ENCODE assay signal across 11 mouse cellular contexts in genomic region chr6:91727361-91727760, GRCm38 (mm10). TPM values are rescaled to one million over a fixed set of nuclear protein-coding genes. Genes with fewer than 3 reads are reported as not detected.
DNase-seq lines count a peak whose midpoint lies in the region; ATAC-seq and TF ChIP-seq lines count a peak whose summit lies in the region.
"Had no signal": no experiment of that assay in that cellular context is flagged by ENCODE, and none has a peak within 500 bp of the region (broad histone marks: within the 10 kb centered on the region; RNA-seq: fewer than 3 reads in every experiment).

No protein-coding gene starts in this region.

- TF ChIP-seq POLR2A in kidney, adult 2 months (IDR thresholded peaks at IDR 0.05; ENCODE audit: low read depth, low read length), result no peak

- H3K27me3 ChIP-seq in kidney, adult 2 months (replicated peaks; ENCODE audit: control insufficient read depth, insufficient read depth, low read length), result no peaks in the 10 kb centered on the region
- no peaks in the 10 kb centered on the region for H3K27me3 ChIP-seq in kidney, embryonic 16.5 days (ENCODE audit: insufficient read depth, low read length)
- H3K27me3 ChIP-seq: intestine, embryonic 15.5 days had no signal

- no peaks in the 10 kb centered on the region for H3K9me3 ChIP-seq in kidney, embryonic 16.5 days (ENCODE audit: low read length)
- H3K9me3 ChIP-seq: intestine, embryonic 15.5 days; midbrain, embryonic 10.5 days had no signal

- H3K36me3 ChIP-seq in kidney, adult 2 months (ENCODE audit: control insufficient read depth, insufficient read depth, low read length), result peaks cover 9% of the 10 kb centered on the region
- peaks cover 61% of the 10 kb centered on the region for H3K36me3 ChIP-seq in kidney, embryonic 16.5 days (ENCODE audit: insufficient read depth, low read length)

- no peak overlapping the region for H3K4me2 ChIP-seq in kidney, embryonic 16.5 days (replicated peaks; ENCODE audit: low read depth, low read length)
- H3K4me2 ChIP-seq: intestine, embryonic 15.5 days had no signal

- H3K27ac ChIP-seq in gastrocnemius, adult 2 months, result peak overlapping the region; percentile 86
- H3K27ac ChIP-seq in kidney, adult 2 months (ENCODE audit: insufficient read depth, low read depth, low read length), result peak overlapping the region; percentile 22
- H3K27ac ChIP-seq in kidney, embryonic 16.5 days (ENCODE audit: low read length), result no peak overlapping the region

- intact Hi-C loops in gastrocnemius, adult 2 months (cut with DNase I), result no loop called here

- peaks cover 32% of the 10 kb centered on the region for H3K4me1 ChIP-seq in kidney, adult 2 months (ENCODE audit: control insufficient read depth, insufficient read depth, low read length)
- peaks cover 24% of the 10 kb centered on the region for H3K4me1 ChIP-seq in kidney, embryonic 16.5 days (ENCODE audit: insufficient read depth, low read length)

- peak; percentile 67 for DNase-seq in gastrocnemius, adult 2 months
- DNase-seq in gastrocnemius, postnatal 25 days, result no peak
- DNase-seq in kidney, adult 2 months, result peak; percentile 88
- DNase-seq in adrenal gland, postnatal 25 days, result peak; percentile 75
- DNase-seq in kidney, postnatal 14 days, result peak; percentile 79
- no peak for DNase-seq in cerebellum, adult 9-10 months
- no peak for DNase-seq in spleen, postnatal 10 days (ENCODE audit: low spot score in 2 of 2)
- DNase-seq: cerebellum, adult 8-10 months had no signal

- WGBS in kidney, adult 2 months, result 29% methylated on average over 1 of the region's 1 CpGs
- WGBS in kidney, embryonic 16.5 days, result 64% methylated on average over 1 of the region's 1 CpGs

- no peak for TF ChIP-seq CTCF in gastrocnemius, adult 2 months (IDR thresholded peaks at IDR 0.05)
- no peak for TF ChIP-seq CTCF in kidney, adult 2 months (conservative IDR thresholded peaks at IDR 0.05; ENCODE audit: insufficient read depth, insufficient read length, low read depth, low read length)

- no peak overlapping the region for H3K4me3 ChIP-seq in gastrocnemius, adult 2 months
- no peak overlapping the region for H3K4me3 ChIP-seq in kidney, adult 2 months (ENCODE audit: insufficient read depth, low read depth, low read length)
- no peak overlapping the region for H3K4me3 ChIP-seq in kidney, embryonic 16.5 days (ENCODE audit: low read length)
- H3K4me3 ChIP-seq: intestine, embryonic 15.5 days; midbrain, embryonic 10.5 days had no signal

- ATAC-seq in kidney, embryonic 16.5 days (ENCODE audit: low FRiP score, low TSS enrichment), result no peak
- ATAC-seq: intestine, embryonic 15.5 days had no signal

- no peak overlapping the region for H3K9ac ChIP-seq in kidney, embryonic 16.5 days (replicated peaks; ENCODE audit: low read length)
- H3K9ac ChIP-seq: intestine, embryonic 15.5 days had no signal

RNA-seq across cellular contexts. Expression of gene Slc6a6, which starts 43.5 kb away (rescaled TPM):
- total RNA-seq in gastrocnemius, adult 2 months (2021), result 10 to 100 TPM; 67.0 to 91.9 TPM
- 10 to 100 TPM; 52.1 to 57.8 TPM for total RNA-seq in gastrocnemius, postnatal 25 days (2021)
- polyA plus RNA-seq in kidney, adult 2 months (2012; rRNA removed), result 277 and 336 TPM in 2 replicates
- polyA plus RNA-seq in kidney, embryonic 16.5 days (2015; fragmentation: Nextera tagmentation; extraction: Ambion mirVana), result 82.9 and 96.3 TPM in 2 replicates
- total RNA-seq in adrenal gland, postnatal 25 days (2021), result 598 and 906 TPM in 2 replicates

Comparison
In these comparisons a context has a peak if more than half of its experiments do, and no peak if none do; other contexts are left out.
1. DNase-seq: peak in gastrocnemius, adult 2 months (single experiment), kidney, adult 2 months (single experiment), adrenal gland, postnatal 25 days (single experiment) and kidney, postnatal 14 days (single experiment); none in gastrocnemius, postnatal 25 days (single experiment), cerebellum, adult 9-10 months (single experiment) and spleen, postnatal 10 days (0 of 2).